Mouse (Mus musculus) urinary bladder, postnatal 36 days (tissue): ENCODE measurements around the gene Rsl1.
"Not testable (repeated sequence)": the region's sequence is repeated elsewhere in the genome, so short reads cannot be mapped to it uniquely, and the experiment has no call there.

Source experiments
- DNase-seq, 2 experiments: peaks; one replicate each; pipeline ENCODE4 v3.0.0; 2022; ENCODE audit warnings: low spot score in 2 of 2, mixed read lengths in 1 of 2

Gene Rsl1

GRCm38 (mm10) chr13:67172991-67173722 is at the start of gene Rsl1:
Gene Rsl1 (plus strand): TSS chr13:67173182.
- peak; percentile 79 to 83 for DNase-seq

- DNase-seq = no peak
These were observed 48.5 kb upstream of the Rsl1 start for GRCm38 (mm10) chr13:67124460-67124859.

- not testable (repeated sequence) for DNase-seq
These were observed 45.5 kb upstream of the Rsl1 start for GRCm38 (mm10) chr13:67127507-67127906.

GRCm38 (mm10) chr13:67128038-67128721 is 44.8 kb upstream of the Rsl1 start:
- peak; percentile 78 to 82 for DNase-seq

GRCm38 (mm10) chr13:67166122-67166521 is 6.9 kb upstream of the Rsl1 start:
- DNase-seq = not testable (repeated sequence)

- no peak for DNase-seq
These were observed 707 bp downstream of the Rsl1 start for GRCm38 (mm10) chr13:67173723-67174055.

GRCm38 (mm10) chr13:67194340-67194894 is 21.4 kb downstream of the Rsl1 start, which contains the start of gene Zfp455:
Gene Zfp455 (plus strand): TSS chr13:67194506.
- peak; percentile 50 to 57 for DNase-seq

- DNase-seq = no peak
These were observed 28.7 kb downstream of the Rsl1 start for GRCm38 (mm10) chr13:67201656-67202055.

- no peak for DNase-seq
These were observed 41.1 kb downstream of the Rsl1 start for GRCm38 (mm10) chr13:67214015-67214607.
